Mouse (Mus musculus) left cerebral cortex, postnatal 25 days (tissue): Measurements from ENCODE around the gene Sfrp5. TPM values are rescaled to one million over a fixed set of nuclear protein-coding genes. Genes with fewer than 3 reads are reported as not detected.

Experiments used
- DNase-seq, 2 experiments: peaks; one replicate each; pipeline ENCODE4 v3.0.0; 2022; ENCODE audit warnings: low spot score in 2 of 2, mixed read lengths in 1 of 2
- intact Hi-C: fragments of 180-260 bp; cut with DNase I; formaldehyde crosslinking; loops from one replicate; pipeline ENCODE4 v1.15.1; 2025
- total RNA-seq, 2 experiments: library from RNA; stranded (reverse); gene quantifications; 2 replicates each; pipeline ENCODE4 v1.2.3; 2021

The Sfrp5 gene
- 1 to 10 TPM in 1 of 2 experiments, under 1 TPM in 1; 0.62 to 1.3 TPM for total RNA-seq

DNA sequence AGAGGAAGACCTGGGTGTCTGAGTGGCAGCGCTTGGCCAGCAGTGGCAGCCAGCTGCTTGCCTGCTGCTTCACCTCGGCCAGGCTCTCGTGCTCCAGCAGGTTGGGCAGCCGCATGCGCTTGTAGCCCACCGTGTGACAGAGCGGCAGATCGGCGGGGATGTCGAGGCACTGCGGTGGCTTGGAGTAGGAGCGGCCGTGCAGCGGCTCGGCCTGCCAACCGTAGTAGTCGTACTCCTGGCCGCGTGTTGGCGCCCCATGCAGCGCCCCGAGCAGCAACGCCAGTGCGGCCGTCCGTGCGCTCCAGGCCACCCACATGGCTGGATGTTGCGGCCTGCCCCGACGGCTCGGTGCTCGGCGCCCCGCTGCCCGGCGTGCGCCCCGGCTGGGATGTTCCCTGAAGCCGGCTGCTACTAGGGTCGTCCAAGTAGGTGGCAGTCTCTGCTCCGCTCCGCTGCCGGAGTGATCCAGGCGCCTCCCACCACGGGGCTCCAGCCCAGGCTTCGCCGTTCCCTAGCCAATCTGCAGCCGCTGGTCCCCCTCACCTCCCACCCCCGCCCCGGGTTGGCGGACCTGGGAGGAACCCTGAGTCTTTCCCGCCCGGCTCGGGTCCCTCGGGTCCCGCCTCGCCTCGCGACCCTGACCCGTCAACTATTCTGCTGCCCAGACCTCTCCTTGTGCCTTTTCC lies at the start of gene Sfrp5:
TSS of gene Sfrp5 (minus strand) at position 557 of the 686 bp plus-strand sequence.
- intact Hi-C loops: no loop called here
- no peak for DNase-seq

GRCm38 (mm10) chr19:42249976-42250914 lies 48.2 kb upstream of the Sfrp5 start:
- peak in 1 of 2 experiments; percentile 60 for DNase-seq
- intact Hi-C loops: loop anchor here (10.0 kb wide), 1 partner anchor 1195 kb away; the partner anchor contains the start of gene Cnnm1

GRCm38 (mm10) chr19:42247519-42247918 lies 45.5 kb upstream of the Sfrp5 start, which contains the start of gene Golga7b:
Golga7b (plus strand) TSS chr19:42247574.
- DNase-seq: no peak
- intact Hi-C loops: no loop called here

DNA sequence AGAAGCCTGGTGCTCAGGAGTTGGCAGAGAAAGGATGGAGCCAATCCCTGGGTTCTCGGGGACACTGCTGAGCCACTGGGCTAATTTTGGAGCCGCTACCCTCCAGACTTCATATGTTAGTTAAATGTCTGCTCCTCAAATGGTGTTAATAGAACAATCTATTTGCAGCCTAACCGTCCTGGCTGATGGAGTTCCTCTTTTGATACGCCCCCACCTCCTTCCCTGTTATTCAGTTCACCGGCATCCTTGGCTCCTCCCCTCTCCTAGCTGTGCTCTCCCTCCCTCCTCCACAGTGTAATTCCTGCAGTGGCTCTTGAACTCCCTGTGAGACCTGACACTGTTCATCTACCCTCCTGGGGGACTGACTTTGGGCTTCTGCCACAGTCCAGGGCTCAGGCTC lies 44.6 kb upstream of the Sfrp5 start:
- intact Hi-C loops: no loop called here
- no peak for DNase-seq

- DNase-seq: no peak
- intact Hi-C loops: no loop called here
Measured at GRCm38 (mm10) chr19:42243401-42243800, 41.3 kb upstream of the Sfrp5 start.

- intact Hi-C loops: no loop called here
- no peak for DNase-seq
Measured at GRCm38 (mm10) chr19:42240881-42241280, 38.8 kb upstream of the Sfrp5 start.

- peak; percentile 22 to 65 for DNase-seq
- intact Hi-C loops: loop anchor here (1.0 to 10.0 kb wide), 3 partner anchors 18 to 126 kb away; no protein-coding TSS in a partner anchor
Measured at GRCm38 (mm10) chr19:42238341-42238715, 36.3 kb upstream of the Sfrp5 start.

DNA sequence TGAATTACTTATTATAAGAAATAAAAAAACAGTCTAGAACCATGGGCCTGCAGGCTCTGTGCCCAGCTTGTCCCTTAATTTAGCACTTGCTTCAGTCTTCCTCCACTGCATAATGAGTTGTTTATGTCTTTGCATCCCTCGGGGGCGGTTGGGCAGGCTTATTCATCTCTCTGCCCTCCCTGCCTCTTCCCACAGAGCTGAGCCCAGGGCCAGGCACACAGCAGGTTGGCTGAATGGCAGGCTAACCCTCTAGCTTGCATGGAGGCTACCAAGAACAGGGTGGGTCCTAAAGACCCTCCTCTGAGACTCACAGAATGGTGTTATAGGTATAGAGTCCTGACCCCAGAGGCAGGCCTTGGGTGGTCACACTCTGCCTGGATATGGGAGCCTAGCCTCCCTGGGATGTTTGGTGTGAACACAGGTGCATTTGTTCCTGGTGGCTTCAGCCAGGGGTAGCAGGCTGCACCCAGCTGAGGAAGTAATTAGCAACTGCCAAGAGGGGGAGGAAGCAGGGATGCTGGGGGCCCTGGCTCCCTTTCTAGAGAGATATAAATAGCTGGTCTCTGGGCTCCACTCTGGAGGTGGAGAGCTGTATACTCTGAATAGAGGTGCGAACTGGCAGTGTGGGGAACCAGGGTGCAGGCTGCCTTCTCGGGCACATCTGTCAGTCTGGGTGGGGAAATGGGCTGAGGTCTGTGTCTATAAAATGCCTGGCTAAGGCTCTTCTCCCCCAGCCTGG lies 35.7 kb upstream of the Sfrp5 start:
- intact Hi-C loops: loop anchor here (1.0 to 10.0 kb wide), 3 partner anchors 19 to 127 kb away; no protein-coding TSS in a partner anchor
- peak; percentile 50 to 90 for DNase-seq

GRCm38 (mm10) chr19:42230986-42231385 lies 28.9 kb upstream of the Sfrp5 start:
- intact Hi-C loops: loop anchor here (10.0 kb wide), 1 partner anchor 134 kb away; no protein-coding TSS in a partner anchor
- DNase-seq: no peak

DNA sequence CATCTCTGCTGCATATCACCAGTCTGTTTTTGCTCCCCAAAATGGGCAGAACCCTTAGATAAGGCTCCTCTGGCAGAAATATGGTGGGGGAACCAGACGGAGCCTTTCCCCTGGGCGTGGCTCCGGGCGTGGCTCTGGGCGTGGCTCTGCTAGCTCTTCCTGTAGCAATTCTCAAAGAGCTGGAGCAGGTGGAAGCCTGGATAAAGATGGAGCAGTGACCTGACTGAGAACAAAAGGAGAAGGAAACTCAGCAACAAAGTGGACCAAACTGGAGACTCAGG lies 28.2 kb upstream of the Sfrp5 start:
- intact Hi-C loops: loop anchor here (10.0 kb wide), 1 partner anchor 135 kb away; no protein-coding TSS in a partner anchor
- DNase-seq: no peak

GRCm38 (mm10) chr19:42229499-42230287 lies 27.6 kb upstream of the Sfrp5 start:
- no peak for DNase-seq
- intact Hi-C loops: loop anchor here (10.0 kb wide), 1 partner anchor 135 kb away; no protein-coding TSS in a partner anchor

GRCm38 (mm10) chr19:42226451-42226850 lies 24.4 kb upstream of the Sfrp5 start:
- intact Hi-C loops: no loop called here
- peak; percentile 20 to 79 for DNase-seq

GRCm38 (mm10) chr19:42217374-42217763 lies 15.3 kb upstream of the Sfrp5 start:
- intact Hi-C loops: loop anchor here (1.0 to 5.0 kb wide), 2 partner anchors 40 to 55 kb away; no protein-coding TSS in a partner anchor
- DNase-seq: peak; percentile 47 to 74

DNA sequence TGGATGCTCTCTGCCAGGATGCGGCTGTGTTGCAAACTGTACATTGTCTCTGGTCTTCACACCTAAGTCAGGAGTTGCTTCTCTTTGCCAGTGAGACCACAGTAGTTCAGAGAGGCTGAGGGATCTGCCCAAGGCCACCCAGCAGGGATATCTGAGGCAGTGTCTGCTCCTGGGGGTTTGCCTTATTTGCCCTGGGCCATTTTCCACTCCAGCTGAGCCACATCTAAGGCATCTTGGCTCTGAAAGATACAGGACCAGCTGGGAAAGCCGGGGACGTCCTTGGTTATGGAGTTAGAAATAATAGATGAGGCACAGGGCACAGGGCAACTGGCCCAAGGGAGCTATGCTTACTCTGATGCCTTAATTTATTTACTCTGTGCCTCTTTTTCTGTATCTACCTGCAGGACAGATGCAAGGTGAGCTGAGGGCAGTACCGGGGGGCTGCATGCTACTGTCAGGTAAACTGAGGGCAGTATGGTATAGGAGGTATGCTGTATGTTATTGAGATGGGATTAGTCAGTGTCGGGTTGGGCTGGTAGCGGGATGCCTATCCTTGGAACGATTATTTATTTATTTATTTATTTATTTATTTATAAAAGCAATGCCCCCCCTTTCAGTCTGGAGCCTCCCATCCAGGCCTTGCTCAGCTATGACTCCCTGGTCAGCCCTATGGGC lies 14.8 kb upstream of the Sfrp5 start:
- intact Hi-C loops: loop anchor here (1.0 to 5.0 kb wide), 2 partner anchors 40 to 55 kb away; no protein-coding TSS in a partner anchor
- DNase-seq: no peak

DNA sequence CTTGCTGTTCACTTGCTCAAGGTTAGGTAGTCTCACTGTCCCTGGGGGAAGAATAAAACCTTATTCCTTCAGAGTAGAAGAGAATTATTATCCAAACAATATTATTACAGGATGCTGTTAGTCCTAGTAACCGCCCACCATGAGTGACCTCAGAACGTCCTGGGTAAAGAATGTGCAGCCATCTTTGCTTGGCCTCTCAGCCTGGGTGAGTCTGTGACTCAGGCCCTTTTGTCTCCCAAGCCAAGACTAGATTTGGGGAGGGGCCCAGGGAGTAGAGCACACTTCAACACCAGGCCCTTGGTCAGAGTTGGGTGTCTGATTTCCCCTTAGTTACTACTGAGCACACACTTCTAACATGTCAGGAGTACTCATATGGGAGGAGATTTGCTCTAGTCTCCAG lies 12.5 kb upstream of the Sfrp5 start:
- DNase-seq: no peak
- intact Hi-C loops: no loop called here

GRCm38 (mm10) chr19:42211936-42212335 lies 9.9 kb upstream of the Sfrp5 start:
- no peak for DNase-seq
- intact Hi-C loops: no loop called here

GRCm38 (mm10) chr19:42209976-42210375 lies 7.9 kb upstream of the Sfrp5 start:
- no peak for DNase-seq
- intact Hi-C loops: no loop called here

DNA sequence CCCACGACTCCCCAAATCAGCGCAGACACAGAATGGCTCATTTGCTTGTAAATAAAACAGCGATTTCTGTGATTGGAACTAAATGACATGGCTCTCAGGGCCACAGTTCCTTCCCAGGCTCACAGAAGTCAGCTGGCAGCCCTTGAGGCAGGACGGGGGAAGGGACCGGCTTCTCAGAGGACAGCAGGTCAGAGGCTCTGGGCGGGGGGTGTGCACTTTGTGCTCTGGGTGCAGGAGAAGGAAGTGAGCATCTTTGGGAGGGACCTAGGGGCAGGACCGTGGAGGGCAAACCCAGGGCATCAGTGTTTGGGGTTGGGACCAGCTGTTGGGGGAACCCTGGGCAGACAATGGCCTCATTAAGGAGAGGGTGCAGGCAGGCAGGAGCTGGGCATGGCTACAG lies 7.4 kb upstream of the Sfrp5 start:
- intact Hi-C loops: no loop called here
- DNase-seq: no peak
